Mouse (Mus musculus) hindbrain, embryonic 14.5 days (tissue): Measurements from ENCODE around the gene Tbc1d2. TPM values are rescaled to one million over a fixed set of nuclear protein-coding genes. Genes with fewer than 3 reads are reported as not detected.
"Not testable (repeated sequence)": the region's sequence is repeated elsewhere in the genome, so short reads cannot be mapped to it uniquely, and the experiment has no call there.

ENCODE experiments used
- ATAC-seq: fragments of 200-750 bp; cut with Nextera tagmentation; 2 replicates; pipeline ENCODE4 v1.8.0; 2017; ENCODE audit warnings: moderate number of reproducible peaks, mild to moderate bottlenecking, moderate TSS enrichment, moderate library complexity; ENCODE audit not compliant: low FRiP score
- DNase-seq: peaks from one replicate; pipeline ENCODE4 v3.0.0-alpha.2; 2015; ENCODE audit warnings: low spot score
- H3K27ac ChIP-seq: fragments of 300-500 bp; sonication (generic); 2 replicates; pipeline ENCODE4 v1.5.1; 2014; ENCODE audit warnings: mild to moderate bottlenecking, moderate library complexity
- H3K27me3 ChIP-seq: fragments of 300-500 bp; sonication (generic); 2 replicates; pipeline ENCODE4 v1.6.1; 2014; ENCODE audit warnings: mild to moderate bottlenecking, low read length, mixed read lengths; ENCODE audit not compliant: control insufficient read depth, insufficient read depth
- H3K36me3 ChIP-seq: fragments of 300-500 bp; sonication (generic); replicated peaks from 2 replicates; pipeline ENCODE4 v1.6.1; 2014; ENCODE audit not compliant: control insufficient read depth, insufficient read depth
- H3K4me1 ChIP-seq: fragments of 300-500 bp; sonication (generic); replicated peaks from 2 replicates; pipeline ENCODE4 v1.6.1; 2014; ENCODE audit warnings: antibody characterized with exemption, low read length, mixed read lengths; ENCODE audit not compliant: control insufficient read depth, insufficient read depth
- H3K4me2 ChIP-seq: fragments of 300-500 bp; sonication (generic); replicated peaks from 2 replicates; pipeline ENCODE4 v1.6.1; 2014; ENCODE audit warnings: mild to moderate bottlenecking, moderate library complexity
- H3K4me3 ChIP-seq: fragments of 300-500 bp; sonication (generic); replicated peaks from 2 replicates; pipeline ENCODE4 v1.5.1; 2014; ENCODE audit warnings: mild to moderate bottlenecking, low read length
- H3K9ac ChIP-seq: fragments of 300-500 bp; sonication (generic); 2 replicates; pipeline ENCODE4 v1.6.1; 2014
- H3K9me3 ChIP-seq: fragments of 300-500 bp; sonication (generic); 2 replicates; pipeline ENCODE4 v1.6.1; 2016; ENCODE audit warnings: low read length; ENCODE audit not compliant: control insufficient read depth
- WGBS: fragments of 180-500 bp; shearing (Covaris S2); extraction: QIAGEN DNeasy Blood & Tissue Kit; methylation state at CpG from one replicate; pipeline ENCODE4 v1.1.7; 2014; 5-methylcytosine and 5-hydroxymethylcytosine counted together
- polyA plus RNA-seq: library from polyadenylated mRNA; unstranded; fragments of >200 nt; fragmentation: Nextera tagmentation; extraction: Ambion mirVana; gene quantifications from 2 replicates; pipeline ENCODE4 v1.2.1, GENCODE M21; 2014

Tbc1d2 gene
- polyA plus RNA-seq, 1 experiment from 2014 or later: 1.4 TPM

DNA sequence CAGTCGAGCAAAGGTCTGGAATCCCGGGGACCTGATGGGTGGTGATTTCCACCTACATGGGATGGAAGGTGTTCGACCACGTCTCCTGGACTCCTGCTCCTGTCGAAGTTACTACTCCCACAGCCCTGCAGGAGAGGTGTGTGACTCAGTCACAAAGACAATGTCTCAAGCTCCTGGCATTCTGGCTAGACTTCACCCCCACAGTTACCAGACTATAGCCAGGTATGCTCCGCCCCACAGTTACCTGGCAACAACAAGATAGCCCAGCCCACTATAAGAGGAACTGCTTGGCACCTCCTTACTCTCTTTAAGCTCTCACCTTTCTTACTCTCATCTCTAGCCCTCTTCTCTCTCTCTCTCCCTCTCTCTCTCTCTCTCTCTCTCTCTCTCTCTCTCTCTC is 16.4 kb downstream of the Tbc1d2 start:
- not testable (repeated sequence) for H3K4me3 ChIP-seq, H3K4me2 ChIP-seq, DNase-seq, H3K9me3 ChIP-seq, H3K36me3 ChIP-seq, H3K9ac ChIP-seq, H3K27me3 ChIP-seq, H3K27ac ChIP-seq, ATAC-seq, H3K4me1 ChIP-seq
- 74% methylated on average over 6 of the region's 6 CpGs for WGBS

DNA sequence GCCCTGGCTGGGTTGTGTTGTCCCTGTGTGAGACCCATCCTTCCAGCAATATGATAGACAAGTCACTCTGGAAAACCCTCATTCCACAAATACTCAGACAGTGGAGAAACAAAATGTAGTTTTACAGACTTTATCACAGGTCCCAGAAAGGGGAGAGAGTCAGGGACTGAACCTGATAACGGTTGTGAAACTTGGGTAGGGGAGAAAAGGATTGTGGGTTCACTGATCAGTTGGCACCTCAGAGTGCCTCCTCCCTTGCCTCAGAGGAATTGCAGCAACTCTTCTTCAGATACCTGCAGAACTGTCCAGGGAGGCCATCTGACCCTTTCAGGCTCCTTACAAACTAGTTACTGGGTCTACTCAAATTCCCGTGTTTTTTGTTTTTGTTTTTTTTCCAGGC is 17.5 kb downstream of the Tbc1d2 start:
- Histone ChIP-seq H3K4me1 (no peaks in the 10 kb centered on the region), H3K9me3 (no peaks in the 10 kb centered on the region), H3K4me2 (no peak overlapping the region), H3K4me3 (no peak overlapping the region), H3K27me3 (no peaks in the 10 kb centered on the region), H3K36me3 (no peaks in the 10 kb centered on the region), H3K9ac (no peak overlapping the region), H3K27ac (no peak overlapping the region)
- WGBS: 80% methylated on average over 2 of the region's 2 CpGs
- ATAC-seq (no peak), DNase-seq (no peak)

DNA sequence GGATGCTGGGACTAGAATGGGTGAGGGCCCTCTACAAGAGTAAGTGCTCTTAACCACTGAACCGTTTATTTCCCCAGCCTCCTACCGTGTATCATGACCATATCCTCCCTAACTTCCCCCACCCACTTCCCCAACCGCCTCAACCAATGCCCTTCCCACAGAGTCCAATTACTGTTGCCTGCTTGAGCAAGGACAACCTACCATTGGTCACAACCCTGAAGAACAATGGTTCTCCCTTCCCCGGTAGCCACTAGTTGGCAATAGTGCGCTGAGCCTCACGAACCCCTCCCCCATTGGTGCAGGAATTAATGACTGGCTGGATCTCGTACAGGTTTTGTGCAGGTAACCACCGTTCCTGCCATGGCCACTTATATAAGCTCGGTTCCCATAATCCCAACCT is 19.6 kb downstream of the Tbc1d2 start:
- DNase-seq (no peak), ATAC-seq (no peak)
- no peaks in the 10 kb centered on the region for H3K27me3 ChIP-seq
- H3K4me3 ChIP-seq: no peak overlapping the region
- H3K4me2 ChIP-seq: no peak overlapping the region
- no peaks in the 10 kb centered on the region for H3K9me3 ChIP-seq
- no peak overlapping the region for H3K9ac ChIP-seq
- H3K36me3 ChIP-seq: no peaks in the 10 kb centered on the region
- no peak overlapping the region for H3K27ac ChIP-seq
- 62% methylated on average over 9 of the region's 9 CpGs for whole genome bisulfite sequencing
- no peaks in the 10 kb centered on the region for H3K4me1 ChIP-seq

DNA sequence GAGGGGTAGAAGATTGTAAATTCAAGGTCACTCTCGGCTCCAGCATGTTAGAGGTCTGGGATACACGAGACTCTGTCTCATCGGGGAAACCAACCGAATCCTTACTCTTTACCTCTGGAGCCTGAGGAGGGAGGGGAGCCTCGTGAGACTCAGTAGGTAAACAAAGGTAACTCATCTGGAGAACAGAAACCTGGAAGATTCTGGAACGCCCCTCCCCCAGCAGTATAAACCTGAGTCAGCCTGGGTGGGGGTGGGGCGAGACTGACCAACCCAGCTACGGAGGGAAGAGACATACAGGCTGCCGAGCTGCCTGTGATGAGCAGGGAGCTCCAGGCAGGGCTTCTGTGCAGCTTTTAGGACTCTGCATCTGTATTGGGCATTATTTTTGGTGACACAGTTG is 21.1 kb downstream of the Tbc1d2 start:
- Histone ChIP-seq H3K27me3 (no peaks in the 10 kb centered on the region), H3K27ac (no peak overlapping the region), H3K9me3 (no peaks in the 10 kb centered on the region), H3K4me2 (no peak overlapping the region), H3K36me3 (no peaks in the 10 kb centered on the region), H3K4me3 (no peak overlapping the region), H3K4me1 (no peaks in the 10 kb centered on the region), H3K9ac (no peak overlapping the region)
- DNase-seq (no peak), ATAC-seq (no peak)
- WGBS: 50% methylated on average over 9 of the region's 9 CpGs

DNA sequence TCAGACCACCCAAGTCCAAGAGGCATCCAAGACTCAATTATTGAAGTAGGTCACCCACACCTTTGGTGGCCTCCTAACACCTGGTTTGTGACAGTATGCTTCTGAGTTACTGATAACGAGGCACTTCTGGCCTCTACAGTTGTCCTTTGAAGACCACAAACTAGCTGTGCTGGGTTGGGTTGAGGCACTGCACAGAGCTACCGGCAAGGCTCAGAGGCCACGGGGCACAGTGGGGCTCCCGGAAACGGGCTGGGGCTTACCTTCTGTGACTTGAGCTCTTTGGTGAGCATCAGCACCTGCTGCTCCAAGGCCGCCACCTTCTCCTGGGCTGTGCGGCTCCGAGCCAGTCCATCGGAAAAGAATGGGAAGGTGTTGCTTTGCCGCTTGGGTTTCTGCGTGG is 21.9 kb downstream of the Tbc1d2 start:
- no peak overlapping the region for H3K9ac ChIP-seq
- no peak overlapping the region for H3K4me3 ChIP-seq
- H3K27ac ChIP-seq: no peak overlapping the region
- no peaks in the 10 kb centered on the region for H3K4me1 ChIP-seq
- 87% methylated on average over 11 of the region's 11 CpGs for WGBS
- no peak overlapping the region for H3K4me2 ChIP-seq
- H3K36me3 ChIP-seq: no peaks in the 10 kb centered on the region
- ATAC-seq (no peak), DNase-seq (no peak)
- H3K27me3 ChIP-seq: no peaks in the 10 kb centered on the region
- no peaks in the 10 kb centered on the region for H3K9me3 ChIP-seq

DNA sequence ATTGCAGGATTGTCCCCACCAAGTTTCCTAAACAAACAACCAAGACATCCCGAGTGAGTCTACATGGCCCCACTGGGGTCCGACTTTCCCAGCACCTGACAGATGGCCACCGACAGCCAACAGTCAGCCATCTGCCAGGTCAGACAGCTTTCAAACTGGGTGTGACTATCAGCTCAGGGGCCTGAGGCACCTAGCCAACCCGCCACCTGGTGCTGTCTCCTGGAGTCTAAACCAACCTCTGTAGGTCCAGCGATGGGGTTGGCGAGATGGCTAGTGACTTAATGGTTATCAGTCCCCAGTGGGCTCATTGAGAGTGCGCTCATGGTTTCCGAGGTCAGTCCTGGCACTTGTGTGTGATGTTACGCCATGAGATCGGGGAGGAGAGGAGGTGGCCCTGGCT is 24.9 kb downstream of the Tbc1d2 start:
- no peaks in the 10 kb centered on the region for H3K4me1 ChIP-seq
- no peaks in the 10 kb centered on the region for H3K27me3 ChIP-seq
- no peak overlapping the region for H3K27ac ChIP-seq
- no peak for ATAC-seq
- no peak overlapping the region for H3K9ac ChIP-seq
- 75% methylated on average over 10 of the region's 10 CpGs for WGBS
- no peak overlapping the region for H3K4me2 ChIP-seq
- no peaks in the 10 kb centered on the region for H3K9me3 ChIP-seq
- H3K4me3 ChIP-seq: no peak overlapping the region
- no peaks in the 10 kb centered on the region for H3K36me3 ChIP-seq
- no peak for DNase-seq

DNA sequence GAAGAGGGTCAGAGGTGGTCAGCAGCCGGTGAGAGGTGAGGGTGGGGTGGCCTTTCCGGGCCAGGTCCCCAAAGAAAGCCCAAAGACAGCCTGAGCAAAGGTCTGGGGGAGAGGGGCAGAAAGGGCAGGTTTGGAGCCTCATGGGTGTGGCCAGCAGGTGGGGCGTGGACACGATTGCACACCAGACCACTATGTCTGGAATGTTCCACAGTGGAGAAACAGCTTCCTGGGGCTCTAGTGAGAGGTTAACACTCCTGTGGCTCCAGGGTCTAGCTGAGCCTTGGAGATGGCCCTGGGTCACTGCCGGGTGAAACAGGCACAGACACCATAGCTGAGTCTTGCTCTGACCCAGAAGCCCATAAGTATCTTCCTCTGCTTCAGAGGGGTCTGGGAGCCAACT is 27.0 kb downstream of the Tbc1d2 start:
- Histone ChIP-seq H3K9ac (no peak overlapping the region), H3K4me2 (no peak overlapping the region), H3K36me3 (no peaks in the 10 kb centered on the region), H3K4me3 (no peak overlapping the region), H3K9me3 (no peaks in the 10 kb centered on the region), H3K27ac (no peak overlapping the region), H3K4me1 (no peaks in the 10 kb centered on the region), H3K27me3 (no peaks in the 10 kb centered on the region)
- no peak for ATAC-seq
- DNase-seq: no peak
- 90% methylated on average over 5 of the region's 5 CpGs for WGBS

DNA sequence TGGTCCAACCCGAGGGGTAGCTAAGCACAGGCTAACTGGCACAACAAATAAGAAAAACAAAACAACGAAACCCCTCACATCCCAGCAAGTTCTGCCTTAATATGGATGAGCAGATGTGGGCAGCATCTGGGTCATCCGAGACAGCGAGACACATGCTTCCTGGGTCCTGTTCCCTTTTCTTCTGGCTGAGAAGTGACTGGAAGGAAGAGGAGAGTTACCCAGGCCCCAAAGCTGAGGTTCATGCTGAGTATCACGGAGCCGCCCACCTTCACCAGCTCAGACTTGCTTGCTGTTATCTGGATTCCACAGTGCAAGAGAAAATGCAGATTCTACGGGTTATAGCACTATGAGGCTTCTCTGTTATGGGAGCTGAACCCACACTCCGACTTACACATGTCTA is 29.1 kb downstream of the Tbc1d2 start:
- Histone ChIP-seq H3K9me3 (no peaks in the 10 kb centered on the region), H3K9ac (no peak overlapping the region), H3K4me3 (no peak overlapping the region), H3K36me3 (no peaks in the 10 kb centered on the region), H3K27me3 (no peaks in the 10 kb centered on the region), H3K4me1 (no peaks in the 10 kb centered on the region), H3K27ac (no peak overlapping the region), H3K4me2 (no peak overlapping the region)
- no peak for DNase-seq
- 81% methylated on average over 8 of the region's 8 CpGs for WGBS
- ATAC-seq: no peak

DNA sequence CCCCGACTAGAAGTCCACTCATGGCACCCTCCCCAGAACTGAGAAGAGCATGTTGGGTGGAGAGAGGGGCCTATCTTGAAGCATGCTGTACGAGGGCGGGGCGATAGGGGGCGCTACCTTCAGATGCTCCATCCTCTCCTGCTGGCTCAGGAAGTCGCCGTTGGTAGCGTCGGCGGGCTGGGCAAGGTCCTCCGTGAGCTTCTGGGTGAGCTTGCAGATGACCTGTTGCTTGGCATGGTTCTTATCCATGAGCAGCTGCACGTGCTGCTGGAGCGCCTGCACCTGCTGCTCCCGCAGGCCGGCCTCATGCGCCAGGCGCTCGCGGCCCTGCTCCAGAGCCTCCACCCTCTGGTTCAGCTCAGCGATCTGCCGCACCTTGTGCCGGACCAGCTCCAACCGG is 29.7 kb downstream of the Tbc1d2 start:
- Histone ChIP-seq H3K27me3 (no peaks in the 10 kb centered on the region), H3K4me2 (no peak overlapping the region), H3K4me1 (no peaks in the 10 kb centered on the region), H3K9ac (no peak overlapping the region), H3K27ac (no peak overlapping the region), H3K36me3 (no peaks in the 10 kb centered on the region), H3K9me3 (no peaks in the 10 kb centered on the region), H3K4me3 (no peak overlapping the region)
- WGBS: 12% methylated on average over 23 of the region's 23 CpGs
- DNase-seq (no peak), ATAC-seq (0 out of 2 replicates have a peak, but pooled peaks have one; percentile 16)

DNA sequence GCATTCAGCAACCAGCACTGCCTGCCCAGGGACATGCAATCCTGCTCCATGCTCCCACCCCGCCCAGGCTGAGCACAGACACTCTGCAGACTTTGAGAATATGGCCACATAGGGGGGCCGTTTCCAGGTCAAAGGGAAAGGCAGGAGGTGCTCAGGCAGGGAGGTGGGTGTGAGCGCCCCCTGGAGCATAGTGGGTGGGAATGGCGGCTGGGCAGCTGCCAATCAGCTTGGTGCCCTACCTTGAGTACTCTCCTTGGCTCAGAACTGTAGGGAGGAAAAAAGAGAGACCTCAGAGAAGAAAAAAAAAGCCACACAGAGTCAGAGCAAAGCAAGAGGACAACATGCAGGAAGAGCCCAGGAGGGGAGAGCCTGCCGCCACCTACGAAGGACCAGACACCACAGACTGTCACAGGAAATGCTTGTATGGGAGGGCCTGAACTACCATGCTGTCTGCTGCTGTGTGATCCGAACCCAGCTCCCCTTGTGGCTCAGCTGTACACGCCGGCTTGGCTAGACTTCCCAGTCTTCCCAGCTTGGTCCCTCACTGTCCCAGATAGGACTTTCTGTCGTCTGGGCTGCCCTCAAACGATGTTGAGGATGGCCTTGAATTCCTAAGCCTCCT is 31.7 kb downstream of the Tbc1d2 start:
- Histone ChIP-seq H3K4me1 (no peaks in the 10 kb centered on the region), H3K4me3 (no peak overlapping the region), H3K9ac (no peak overlapping the region), H3K4me2 (no peak overlapping the region), H3K9me3 (no peaks in the 10 kb centered on the region), H3K27ac (no peak overlapping the region), H3K36me3 (no peaks in the 10 kb centered on the region), H3K27me3 (no peaks in the 10 kb centered on the region)
- WGBS: 67% methylated on average over 11 of the region's 11 CpGs
- no peak for ATAC-seq
- DNase-seq: no peak
